Mouse (Mus musculus) thymus, postnatal 36 days (tissue): ENCODE results near the gene Pign.
A peak's percentile ranks its signal among the peaks of the same experiment; 100 is the strongest.

ENCODE experiments used
- DNase-seq, 2 experiments: peaks; one replicate each; pipeline ENCODE4 v3.0.0; 2022; ENCODE audit warnings: mixed read lengths in 2 of 2

Gene Pign

GRCm38 (mm10) chr1:105663171-105663961 is at the start of gene Pign, which contains the start of gene Relch:
Gene Pign (minus strand): TSS chr1:105663677.
Gene Relch (plus strand): TSS chr1:105663861.
- DNase-seq, result peak; percentile 97 to 98

GRCm38 (mm10) chr1:105712822-105713221 is 49.3 kb upstream of the Pign start:
- no peak for DNase-seq

GRCm38 (mm10) chr1:105711227-105711626 is 47.8 kb upstream of the Pign start:
- DNase-seq, result no peak

- DNase-seq, result no peak
These were observed 45.9 kb upstream of the Pign start for GRCm38 (mm10) chr1:105709415-105709814.

- DNase-seq, result no peak
These were observed 37.6 kb upstream of the Pign start for GRCm38 (mm10) chr1:105700984-105701530.

- no peak for DNase-seq
These were observed 32.1 kb upstream of the Pign start for GRCm38 (mm10) chr1:105695581-105695980.

GRCm38 (mm10) chr1:105685501-105685900 is 22.0 kb upstream of the Pign start:
- DNase-seq, result no peak

- peak; percentile 7 to 9 for DNase-seq
These were observed 17.1 kb upstream of the Pign start for GRCm38 (mm10) chr1:105680587-105680986.

- no peak for DNase-seq
These were observed 11.3 kb upstream of the Pign start for GRCm38 (mm10) chr1:105674763-105675162.

GRCm38 (mm10) chr1:105669700-105670099 is 6.2 kb upstream of the Pign start:
- no peak for DNase-seq

GRCm38 (mm10) chr1:105663962-105664812 is 710 bp upstream of the Pign start:
- peak; percentile 22 to 48 for DNase-seq

GRCm38 (mm10) chr1:105662820-105663170 is 682 bp downstream of the Pign start:
- no peak for DNase-seq

GRCm38 (mm10) chr1:105660015-105660414 is 3.5 kb downstream of the Pign start:
- no peak for DNase-seq

- DNase-seq, result no peak
These were observed 9.5 kb downstream of the Pign start for GRCm38 (mm10) chr1:105653981-105654380.

- no peak for DNase-seq
These were observed 12.8 kb downstream of the Pign start for GRCm38 (mm10) chr1:105650650-105651049.

GRCm38 (mm10) chr1:105644093-105644492 is 19.4 kb downstream of the Pign start:
- DNase-seq, result no peak

GRCm38 (mm10) chr1:105630481-105630880 is 33.0 kb downstream of the Pign start:
- DNase-seq, result no peak

GRCm38 (mm10) chr1:105589673-105590072 is 73.8 kb downstream of the Pign start:
- DNase-seq, result no peak

- no peak for DNase-seq
These were observed 74.8 kb downstream of the Pign start for GRCm38 (mm10) chr1:105588697-105589096.

GRCm38 (mm10) chr1:105582800-105583199 is 80.7 kb downstream of the Pign start:
- no peak for DNase-seq

GRCm38 (mm10) chr1:105580909-105581308 is 82.6 kb downstream of the Pign start:
- no peak for DNase-seq

GRCm38 (mm10) chr1:105566051-105566450 is 97.4 kb downstream of the Pign start:
- no peak for DNase-seq

- no peak for DNase-seq
These were observed 99.2 kb downstream of the Pign start for GRCm38 (mm10) chr1:105564289-105564688.

- no peak for DNase-seq
These were observed 99.7 kb downstream of the Pign start for GRCm38 (mm10) chr1:105563821-105564220.
